Mouse (Mus musculus) stomach, postnatal 0 days (tissue): ENCODE measurements at regions not wholly inside any gene's neighbourhood (a gene's known extent, or its start where the extent isn't known, plus 50 kb on each side); places are given as distances from the start of the nearest gene placed in this dataset.

Experiments
- CTCF ChIP-seq: IDR thresholded peaks from 2 replicates; pipeline ENCODE4 v1.5.1; 2016; ENCODE audit warnings: antibody characterized with exemption, low read depth, mild to moderate bottlenecking, moderate library complexity
- EP300 ChIP-seq: optimal IDR thresholded peaks from 2 replicates; pipeline ENCODE3; 2016; ENCODE audit warnings: antibody characterized with exemption

DNA sequence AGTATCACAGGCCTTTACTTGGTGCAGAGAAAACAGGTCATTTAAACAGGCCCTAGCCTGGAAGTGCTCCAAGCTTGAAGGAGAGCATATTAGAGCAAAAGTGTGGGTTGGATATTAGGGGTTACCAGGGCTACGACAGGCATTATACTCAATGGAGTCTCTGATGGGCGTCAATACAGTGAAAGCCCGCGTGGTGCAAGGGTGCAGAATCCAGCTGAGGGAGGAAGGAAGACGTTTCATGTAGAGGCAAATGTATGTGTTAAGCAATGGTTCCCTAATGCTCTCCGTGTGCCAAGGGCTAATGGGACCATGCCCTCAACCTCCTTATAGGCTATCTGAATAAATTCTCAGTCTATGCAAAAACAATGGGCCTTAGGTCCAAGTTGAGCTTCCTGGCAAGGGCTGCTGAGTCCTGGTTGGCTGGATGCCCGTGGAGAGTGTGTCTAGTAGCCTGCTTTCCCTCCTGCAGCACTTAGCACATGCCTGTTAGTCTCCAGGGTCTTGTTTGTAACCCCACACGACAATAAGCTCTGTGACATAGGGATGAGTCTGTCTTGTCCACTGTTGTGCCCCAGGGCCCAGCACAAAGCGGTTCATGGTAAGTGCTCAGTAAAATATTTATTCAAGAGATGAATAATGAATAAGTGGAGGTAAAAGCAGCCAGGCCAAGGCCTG, 82.1 kb downstream of the Atp1a1 start:
- TF ChIP-seq CTCF (no peak), EP300 (no peak)
